Mouse (Mus musculus): ENCODE data around the gene Kif3a.

GRCm38 (mm10) chr11:53583151-53583550 lies 16.0 kb downstream of the Kif3a start:
- TF ChIP-seq CTCF (IDR thresholded peaks at IDR 0.05; ENCODE audit: extremely low read depth, insufficient read length, insufficient replicate concordance, low read depth, low read length) (no peak), POLR2A (IDR thresholded peaks at IDR 0.05; ENCODE audit: low read depth, low read length) (no peak)
